ENCODE assay signal across 20 mouse cellular contexts in the genomic region with DNA sequence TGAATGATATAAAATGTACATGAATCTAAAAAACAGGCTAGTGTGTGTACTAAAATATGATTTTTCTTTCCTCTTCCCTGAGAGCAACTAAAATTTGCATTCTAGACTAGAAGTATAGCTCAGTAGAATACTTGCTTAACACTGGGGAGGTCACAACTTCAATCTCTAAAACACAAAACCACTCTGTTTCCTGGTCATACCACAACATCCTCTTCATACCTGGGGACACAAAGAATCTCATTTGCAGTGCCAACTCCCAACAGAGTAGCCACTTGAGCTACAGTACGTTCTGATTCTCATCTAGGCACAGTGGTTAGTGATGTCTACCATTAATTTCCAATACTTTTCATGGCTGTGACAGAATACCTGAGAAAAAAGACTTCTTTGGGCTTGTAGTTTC. TPM values are rescaled to one million over a fixed set of nuclear protein-coding genes. Genes with fewer than 3 reads are reported as not detected.
DNase-seq lines count a peak whose midpoint lies in the region; ATAC-seq lines count a peak whose summit lies in the region.
"Had no signal": no experiment of that assay in that cellular context is flagged by ENCODE, and none has a peak within 500 bp of the region (broad histone marks: within the 10 kb centered on the region; RNA-seq: fewer than 3 reads in every experiment).

No protein-coding gene starts in this region.

- DNase-seq in 416B (ENCODE audit: low read depth), result peak; percentile 60
- peak; percentile 47 for DNase-seq in CD4-positive helper T cell, adult 2 months (ENCODE audit: low read depth, low spot score)
- DNase-seq in naive thymus-derived CD4-positive, alpha-beta T cell, adult 2 months (ENCODE audit: low read depth), result peak; percentile 72
- no peak for DNase-seq in forebrain, embryonic 10.5 days (ENCODE audit: extremely low spot score, low spot score)
- DNase-seq in heart, postnatal 14 days, result no peak
- DNase-seq in gastrocnemius, postnatal 25 days, result no peak
- DNase-seq: adrenal gland, adult 8-10 months; adrenal gland, postnatal 36 days; B cell, adult 2 months; cerebellum, adult 2 months; cerebellum, postnatal 10 days; gastrocnemius, postnatal 10 days; heart, postnatal 4 days had no signal

- H3K9me3 ChIP-seq in forebrain, embryonic 10.5 days, result no peaks in the 10 kb centered on the region
- H3K9me3 ChIP-seq: embryonic facial prominence, embryonic 10.5 days; heart, embryonic 13.5 days; hindbrain, embryonic 13.5 days had no signal

- no peak overlapping the region for H3K4me3 ChIP-seq in forebrain, embryonic 10.5 days
- H3K4me3 ChIP-seq: embryonic facial prominence, embryonic 10.5 days; heart, embryonic 13.5 days; hindbrain, embryonic 13.5 days had no signal

- peak; percentile 60 to 76 for ATAC-seq in hematopoietic stem cell, adult 5-6 weeks (replicated peaks in 1 of 2; ENCODE audit: insufficient read depth in 1 of 2, low FRiP score in 2 of 2, low TSS enrichment in 1 of 2, low read depth in 1 of 2, poor library complexity in 2 of 2, severe bottlenecking in 2 of 2)
- ATAC-seq: forebrain, embryonic 14.5 days; hindbrain, postnatal 0 days; intestine, embryonic 16.5 days had no signal

- H3K27ac ChIP-seq in forebrain, embryonic 10.5 days, result no peak overlapping the region
- H3K27ac ChIP-seq: embryonic facial prominence, embryonic 10.5 days; heart, embryonic 13.5 days; hindbrain, embryonic 13.5 days; hindbrain, postnatal 0 days had no signal

- peaks cover 79% of the 10 kb centered on the region for H3K36me3 ChIP-seq in forebrain, embryonic 10.5 days (replicated peaks)

- H3K27me3 ChIP-seq in forebrain, embryonic 10.5 days (ENCODE audit: poor library complexity, severe bottlenecking), result no peaks in the 10 kb centered on the region
- H3K27me3 ChIP-seq: heart, embryonic 13.5 days; hindbrain, embryonic 13.5 days had no signal

- H3K4me1 ChIP-seq in forebrain, embryonic 10.5 days, result peaks cover 2% of the 10 kb centered on the region; the same call in 1 of the 2 replicates
- H3K4me1 ChIP-seq: embryonic facial prominence, embryonic 10.5 days; heart, embryonic 13.5 days had no signal

- WGBS in forebrain, embryonic 10.5 days, result 92% methylated on average over 1 of the region's 1 CpGs

- intact Hi-C loops in heart, postnatal 14 days (cut with DNase I), result no loop called here

RNA-seq across cellular contexts. Expression of a gene that starts 26.1 kb away (rescaled TPM):
- not detected in 2 replicates for total RNA-seq in hematopoietic stem cell, adult 5-6 weeks (2017)
- polyA plus RNA-seq in forebrain, embryonic 10.5 days (2016; fragmentation: Nextera tagmentation; extraction: Ambion mirVana), result 3.5 and 4.3 TPM in 2 replicates
- 1 to 10 TPM; 2.8 to 3.0 TPM for total RNA-seq in heart, postnatal 14 days (2021)
- 1 to 10 TPM; 2.8 to 4.1 TPM for total RNA-seq in gastrocnemius, postnatal 25 days (2021)
- total RNA-seq: hindbrain, postnatal 0 days had no signal

RNA-seq across cellular contexts. Expression of a gene that starts 26.4 kb away (rescaled TPM):
- 32.5 and 48.3 TPM in 2 replicates for total RNA-seq in hematopoietic stem cell, adult 5-6 weeks (2017)
- 50.9 and 54.3 TPM in 2 replicates for polyA plus RNA-seq in forebrain, embryonic 10.5 days (2016; fragmentation: Nextera tagmentation; extraction: Ambion mirVana)
- 10 to 100 TPM; 16.8 to 19.1 TPM for total RNA-seq in heart, postnatal 14 days (2021)
- total RNA-seq in gastrocnemius, postnatal 25 days (2021), result 10 to 100 TPM in 1 of 2 experiments, 1 to 10 TPM in 1; 7.7 to 10.4 TPM

Comparison
In these comparisons a context has a peak if more than half of its experiments do, and no peak if none do; other contexts are left out.
1. DNase-seq: peak in 416B (single experiment), CD4-positive helper T cell, adult 2 months (single experiment) and naive thymus-derived CD4-positive, alpha-beta T cell, adult 2 months (single experiment); none in forebrain, embryonic 10.5 days (single experiment), heart, postnatal 14 days (0 of 2) and gastrocnemius, postnatal 25 days (single experiment).